Mouse (Mus musculus) bone marrow, adult 2 months (tissue): ENCODE measurements around the gene Fmnl2. TPM values are rescaled to one million over a fixed set of nuclear protein-coding genes. Genes with fewer than 3 reads are reported as not detected.
A peak's percentile ranks its signal among the peaks of the same experiment; 100 is the strongest.

ENCODE experiments used
- H3K27ac ChIP-seq: fragments of 200-500 bp; 2 replicates; pipeline ENCODE4 v1.5.1; 2012; ENCODE audit warnings: low read depth, mild to moderate bottlenecking, control low read depth, inconsistent platforms, low read length; ENCODE audit not compliant: control insufficient read depth, poor library complexity, insufficient read depth
- H3K4me1 ChIP-seq: fragments of 200-500 bp; 2 replicates; pipeline ENCODE4 v1.6.1; 2011; ENCODE audit warnings: low read length; ENCODE audit not compliant: control insufficient read depth, insufficient read depth
- H3K4me3 ChIP-seq: fragments of 200-500 bp; replicated peaks from 2 replicates; pipeline ENCODE3; 2011; ENCODE audit warnings: mild to moderate bottlenecking, low read depth, low read length, control low read depth; ENCODE audit not compliant: control insufficient read depth
- CTCF ChIP-seq: fragments of 200-500 bp; IDR thresholded peaks from 2 replicates; pipeline ENCODE4 v1.5.1; 2011; ENCODE audit warnings: low read length, control low read depth; ENCODE audit not compliant: control insufficient read depth, insufficient read depth
- POLR2A ChIP-seq: fragments of 200-500 bp; IDR thresholded peaks from 2 replicates; pipeline ENCODE4 v1.6.1; 2011; ENCODE audit warnings: low read depth, mild to moderate bottlenecking, control low read depth, low read length, borderline replicate concordance; ENCODE audit not compliant: control insufficient read depth
- WGBS: fragments of 180-500 bp; shearing (Covaris S2); methylation state at CpG from one replicate; pipeline ENCODE4 v1.1.7; 2018; 5-methylcytosine and 5-hydroxymethylcytosine counted together
- polyA plus RNA-seq: library from polyadenylated mRNA; stranded (reverse); fragments of >200 nt; gene quantifications from 2 replicates; pipeline ENCODE4 v1.2.4, GENCODE M21; 2011; ENCODE audit warnings: low replicate concordance; ENCODE audit not compliant: missing spikeins, insufficient read depth, insufficient read length

Fmnl2 gene
- polyA plus RNA-seq, 1 experiment, result 9.2 TPM

- H3K4me1 ChIP-seq, result no peaks in the 10 kb centered on the region; the same call in 1 of the 2 replicates
Measured at GRCm38 (mm10) chr2:52946524-52947186, 89.0 kb downstream of the Fmnl2 start.

GRCm38 (mm10) chr2:52948406-52948805 lies 90.7 kb downstream of the Fmnl2 start:
- 79% methylated on average over 3 of the region's 3 CpGs for WGBS
- no peak overlapping the region for H3K4me3 ChIP-seq
- H3K27ac ChIP-seq, result no peak overlapping the region
- H3K4me1 ChIP-seq, result no peaks in the 10 kb centered on the region; the same call in 1 of the 2 replicates
- no peak for TF ChIP-seq CTCF
- TF ChIP-seq POLR2A, result no peak

More at GRCm38 (mm10) chr2:52946524-52947186, 89.0 kb downstream of the Fmnl2 start:
- WGBS, result 85% methylated on average over 11 of the region's 11 CpGs
- TF ChIP-seq POLR2A (no peak), CTCF (no peak)
- no peak overlapping the region for H3K27ac ChIP-seq
- no peak overlapping the region for H3K4me3 ChIP-seq

- TF ChIP-seq POLR2A, result no peak
- TF ChIP-seq CTCF, result no peak
Measured at GRCm38 (mm10) chr2:52949556-52949955, 91.9 kb downstream of the Fmnl2 start.

GRCm38 (mm10) chr2:52950226-52950625 lies 92.6 kb downstream of the Fmnl2 start:
- TF ChIP-seq CTCF (no peak), POLR2A (no peak)
- Histone ChIP-seq H3K4me1 (no peaks in the 10 kb centered on the region; the same call in 1 of the 2 replicates), H3K27ac (no peak overlapping the region), H3K4me3 (no peak overlapping the region)
- WGBS, result 77% methylated on average over 4 of the region's 4 CpGs

More at GRCm38 (mm10) chr2:52949556-52949955, 91.9 kb downstream of the Fmnl2 start:
- Histone ChIP-seq H3K27ac (no peak overlapping the region), H3K4me3 (no peak overlapping the region), H3K4me1 (no peaks in the 10 kb centered on the region; the same call in 1 of the 2 replicates)
- WGBS, result 88% methylated on average over 4 of the region's 4 CpGs

- 58% methylated on average over 6 of the region's 6 CpGs for WGBS
- no peaks in the 10 kb centered on the region; the same call in 1 of the 2 replicates for H3K4me1 ChIP-seq
- no peak overlapping the region for H3K4me3 ChIP-seq
- no peak overlapping the region for H3K27ac ChIP-seq
- TF ChIP-seq CTCF, result no peak
- TF ChIP-seq POLR2A, result no peak
Measured at GRCm38 (mm10) chr2:52952202-52952730, 94.6 kb downstream of the Fmnl2 start.

- TF ChIP-seq CTCF (no peak), POLR2A (no peak)
- H3K4me1 ChIP-seq, result no peaks in the 10 kb centered on the region; the same call in 1 of the 2 replicates
Measured at GRCm38 (mm10) chr2:52955090-52955489, 97.4 kb downstream of the Fmnl2 start.

GRCm38 (mm10) chr2:52955831-52956230 lies 98.2 kb downstream of the Fmnl2 start:
- H3K27ac ChIP-seq, result peak overlapping the region; percentile 3; the same call in 1 of the 2 replicates
- 86% methylated on average over 10 of the region's 10 CpGs for WGBS
- no peak overlapping the region for H3K4me3 ChIP-seq
- TF ChIP-seq POLR2A (no peak), CTCF (no peak)
- H3K4me1 ChIP-seq, result no peaks in the 10 kb centered on the region; the same call in 1 of the 2 replicates

More at GRCm38 (mm10) chr2:52955090-52955489, 97.4 kb downstream of the Fmnl2 start:
- Histone ChIP-seq H3K4me3 (no peak overlapping the region), H3K27ac (0 out of 2 replicates have a peak overlapping the region, but pooled peaks have one; percentile 3)
- WGBS, result 12% methylated on average over 8 of the region's 8 CpGs

- Histone ChIP-seq H3K4me1 (no peaks in the 10 kb centered on the region; the same call in 1 of the 2 replicates), H3K27ac (no peak overlapping the region), H3K4me3 (no peak overlapping the region)
- no peak for TF ChIP-seq POLR2A
- TF ChIP-seq CTCF, result no peak
- 83% methylated on average over 8 of the region's 8 CpGs for WGBS
Measured at GRCm38 (mm10) chr2:52957771-52958534, 100.3 kb downstream of the Fmnl2 start.
